Mouse (Mus musculus) cerebellum, adult 9-10 months (tissue): ENCODE measurements around the gene Aasdh.

Experiments
- DNase-seq: peaks from one replicate; pipeline ENCODE4 v3.0.0; 2022

Gene Aasdh

GRCm38 (mm10) chr5:76837018-76837417 lies 68.3 kb downstream of the Aasdh start:
- DNase-seq, result no peak

GRCm38 (mm10) chr5:76832529-76833210 lies 72.6 kb downstream of the Aasdh start:
- DNase-seq, result no peak

GRCm38 (mm10) chr5:76828527-76829240 lies 76.6 kb downstream of the Aasdh start:
- no peak for DNase-seq
